Mouse (Mus musculus) T-helper 17 cell (primary cell): ENCODE data around the gene Pnmal2.

Experiments used
- in situ Hi-C, 2 experiments: fragments of 300-600 bp; cut with MboI, MseI; formaldehyde crosslinking; loops; 1 replicate in 1 of 2; 2 replicates in 1 of 2; pipeline ENCODE4 v1.15.1; 2025; ENCODE audit warnings: high pct_unique_total_duplicates in 2 of 2

Gene Pnmal2

GRCm38 (mm10) chr7:16938117-16938791 is 6.2 kb upstream of the Pnmal2 start:
- in situ Hi-C loops = no loop called here

- in situ Hi-C loops = loop anchor here in 1 of 2 experiments (10.0 kb wide), 1 partner anchor 55 kb away; the partner anchor contains the start of gene Ccdc8
These were observed 4.2 kb upstream of the Pnmal2 start for GRCm38 (mm10) chr7:16940292-16940691.

GRCm38 (mm10) chr7:16942861-16943260 is 1.6 kb upstream of the Pnmal2 start:
- in situ Hi-C loops = loop anchor here in 1 of 2 experiments (10.0 kb wide), 1 partner anchor 52 kb away; the partner anchor contains the start of gene Ccdc8

- in situ Hi-C loops = loop anchor here in 1 of 2 experiments (5.0 to 10.0 kb wide), 2 partner anchors 50 to 107 kb away; partner anchors contain the start of gene Ccdc8
These were observed 380 bp downstream of the Pnmal2 start for GRCm38 (mm10) chr7:16944808-16945315.

GRCm38 (mm10) chr7:16945419-16945818 is 937 bp downstream of the Pnmal2 start:
- in situ Hi-C loops = loop anchor here in 1 of 2 experiments (5.0 to 10.0 kb wide), 2 partner anchors 49 to 107 kb away; partner anchors contain the start of gene Ccdc8

- in situ Hi-C loops = loop anchor here in 1 of 2 experiments (5.0 to 10.0 kb wide), 2 partner anchors 48 to 106 kb away; partner anchors contain the start of gene Ccdc8
These were observed 2.2 kb downstream of the Pnmal2 start for GRCm38 (mm10) chr7:16946441-16947348.

GRCm38 (mm10) chr7:16947349-16947895 is 2.9 kb downstream of the Pnmal2 start:
- in situ Hi-C loops = loop anchor here in 1 of 2 experiments (5.0 to 10.0 kb wide), 2 partner anchors 47 to 105 kb away; partner anchors contain the start of gene Ccdc8

GRCm38 (mm10) chr7:16947959-16948361 is 3.5 kb downstream of the Pnmal2 start:
- in situ Hi-C loops = loop anchor here in 1 of 2 experiments (5.0 to 10.0 kb wide), 2 partner anchors 47 to 104 kb away; partner anchors contain the start of gene Ccdc8

GRCm38 (mm10) chr7:16948923-16949458 is 4.5 kb downstream of the Pnmal2 start:
- in situ Hi-C loops = loop anchor here in 1 of 2 experiments (5.0 to 10.0 kb wide), 2 partner anchors 46 to 103 kb away; partner anchors contain the start of gene Ccdc8

GRCm38 (mm10) chr7:16949908-16950841 is 5.7 kb downstream of the Pnmal2 start:
- in situ Hi-C loops = loop anchor here (5.0 to 10.0 kb wide), 3 partner anchors 45 to 102 kb away; partner anchors contain the start of gene Ccdc8 (in 1 of the 2)

GRCm38 (mm10) chr7:16950861-16951635 is 6.6 kb downstream of the Pnmal2 start:
- in situ Hi-C loops = loop anchor here in 1 of 2 experiments (5.0 kb wide), 1 partner anchor 46 kb away; no protein-coding TSS in a partner anchor

GRCm38 (mm10) chr7:16953776-16954175 is 9.3 kb downstream of the Pnmal2 start:
- in situ Hi-C loops = loop anchor here in 1 of 2 experiments (5.0 kb wide), 1 partner anchor 44 kb away; no protein-coding TSS in a partner anchor

- in situ Hi-C loops = no loop called here
These were observed 11.2 kb downstream of the Pnmal2 start for GRCm38 (mm10) chr7:16955712-16956111.

GRCm38 (mm10) chr7:16956410-16957265 is 12.2 kb downstream of the Pnmal2 start:
- in situ Hi-C loops = no loop called here

GRCm38 (mm10) chr7:16959539-16960187 is 15.2 kb downstream of the Pnmal2 start, which contains the start of gene Pnmal1:
TSS of gene Pnmal1 (plus strand) at chr7:16959679.
- in situ Hi-C loops = no loop called here

GRCm38 (mm10) chr7:16961678-16962077 is 17.2 kb downstream of the Pnmal2 start:
- in situ Hi-C loops = no loop called here

GRCm38 (mm10) chr7:16968414-16968813 is 23.9 kb downstream of the Pnmal2 start:
- in situ Hi-C loops = no loop called here
